Comparison of ENCODE assay signal across 23 mouse cellular contexts in the genomic region with DNA sequence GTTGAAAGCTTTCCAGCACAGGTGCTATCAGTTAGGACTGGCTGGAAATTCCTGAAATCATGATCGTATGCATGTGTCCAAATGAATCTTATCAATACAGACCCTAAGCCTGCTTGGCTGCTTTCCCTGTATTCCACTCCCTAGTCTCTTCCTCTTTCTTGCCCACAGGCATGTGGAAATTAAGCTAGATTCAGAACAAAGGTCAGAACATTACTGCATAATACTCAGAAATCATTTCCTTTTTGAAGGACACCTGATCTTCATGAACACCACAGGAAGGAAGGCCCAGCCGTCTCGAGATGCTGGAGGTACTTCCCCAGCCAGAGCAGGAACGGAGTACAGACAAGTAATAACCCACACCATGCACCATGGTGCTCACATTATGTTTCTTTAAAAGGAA. TPM values are rescaled to one million over a fixed set of nuclear protein-coding genes. Genes with fewer than 3 reads are reported as not detected.
DNase-seq lines count a peak whose midpoint lies in the region; ATAC-seq lines count a peak whose summit lies in the region.
"Had no signal": no experiment of that assay in that cellular context is flagged by ENCODE, and none has a peak within 500 bp of the region (broad histone marks: within the 10 kb centered on the region; RNA-seq: fewer than 3 reads in every experiment).

No protein-coding gene starts in this region.

- H3K27ac ChIP-seq in liver, embryonic 13.5 days: peak overlapping the region; percentile 89
- H3K27ac ChIP-seq in midbrain, embryonic 11.5 days (ENCODE audit: low read depth, low read length): no peak overlapping the region
- H3K27ac ChIP-seq: embryonic facial prominence, embryonic 12.5 days; forebrain, embryonic 15.5 days; gastrocnemius, adult 2 months; heart, adult 2 months; left cerebral cortex, adult 2 months; limb, embryonic 12.5 days; lung, embryonic 15.5 days; neural tube, embryonic 13.5 days had no signal

- H3K9me3 ChIP-seq in liver, embryonic 13.5 days (replicated peaks): no peaks in the 10 kb centered on the region
- no peaks in the 10 kb centered on the region for H3K9me3 ChIP-seq in midbrain, embryonic 11.5 days (ENCODE audit: control insufficient read depth, low read length)
- H3K9me3 ChIP-seq: embryonic facial prominence, embryonic 12.5 days; forebrain, embryonic 15.5 days; limb, embryonic 12.5 days; lung, embryonic 15.5 days; neural tube, embryonic 13.5 days had no signal

- no peaks in the 10 kb centered on the region for H3K27me3 ChIP-seq in liver, embryonic 13.5 days
- no peaks in the 10 kb centered on the region for H3K27me3 ChIP-seq in midbrain, embryonic 11.5 days (ENCODE audit: control insufficient read depth, insufficient read depth, low read length)
- H3K27me3 ChIP-seq: embryonic facial prominence, embryonic 12.5 days; forebrain, embryonic 15.5 days; limb, embryonic 12.5 days; lung, embryonic 15.5 days; neural tube, embryonic 13.5 days had no signal

- H3K4me1 ChIP-seq in liver, embryonic 13.5 days (replicated peaks): peaks cover 59% of the 10 kb centered on the region
- H3K4me1 ChIP-seq in midbrain, embryonic 11.5 days (ENCODE audit: control insufficient read depth, insufficient read depth, low read length): no peaks in the 10 kb centered on the region
- H3K4me1 ChIP-seq: embryonic facial prominence, embryonic 12.5 days; forebrain, embryonic 15.5 days; lung, embryonic 15.5 days; neural tube, embryonic 13.5 days had no signal

- peaks cover 24% of the 10 kb centered on the region for H3K36me3 ChIP-seq in liver, embryonic 13.5 days
- H3K36me3 ChIP-seq in midbrain, embryonic 11.5 days (ENCODE audit: control insufficient read depth, insufficient read depth, low read length): no peaks in the 10 kb centered on the region
- H3K36me3 ChIP-seq: embryonic facial prominence, embryonic 12.5 days; lung, embryonic 15.5 days had no signal

- no peak for DNase-seq in liver, embryonic 13.5 days
- no peak for DNase-seq in liver
- DNase-seq in CD4-positive helper T cell, adult 2 months (ENCODE audit: low read depth, low spot score): peak; percentile 7
- no peak for DNase-seq in gastrocnemius, postnatal 25 days
- no peak for DNase-seq in midbrain, embryonic 11.5 days (ENCODE audit: low spot score, missing footprints)
- DNase-seq: adrenal gland, adult 8-10 months; cerebellum, adult 11-12 months; cerebellum, postnatal 25 days; gastrocnemius, adult 2 months; heart, adult 2 months; kidney, adult 2 months; kidney, postnatal 14 days; right cerebral cortex, postnatal 14 days; thymus, postnatal 4 days had no signal

- no peak overlapping the region for H3K4me3 ChIP-seq in liver, embryonic 13.5 days (replicated peaks)
- H3K4me3 ChIP-seq in midbrain, embryonic 11.5 days (ENCODE audit: low read depth, low read length): no peak overlapping the region
- H3K4me3 ChIP-seq: embryonic facial prominence, embryonic 12.5 days; forebrain, embryonic 15.5 days; gastrocnemius, adult 2 months; heart, adult 2 months; left cerebral cortex, adult 2 months; limb, embryonic 12.5 days; lung, embryonic 15.5 days; neural tube, embryonic 13.5 days had no signal

- H3K9ac ChIP-seq in liver, embryonic 13.5 days: no peak overlapping the region
- no peak overlapping the region for H3K9ac ChIP-seq in midbrain, embryonic 11.5 days (ENCODE audit: low read length)
- H3K9ac ChIP-seq: embryonic facial prominence, embryonic 12.5 days; forebrain, embryonic 15.5 days; limb, embryonic 12.5 days; lung, embryonic 15.5 days; neural tube, embryonic 13.5 days had no signal

- 45% methylated on average over 4 of the region's 4 CpGs for WGBS in liver, embryonic 13.5 days (ENCODE audit: insufficient replicate concordance)
- 88% methylated on average over 4 of the region's 4 CpGs for WGBS in midbrain, embryonic 11.5 days

- no peak for ATAC-seq in liver, embryonic 13.5 days (ENCODE audit: low read depth)
- ATAC-seq in common myeloid progenitor, adult 5-6 weeks (replicated peaks; ENCODE audit: low read depth, poor library complexity, severe bottlenecking): peak; percentile 50; the same call in 1 of the 2 replicates
- peak; percentile 61 for ATAC-seq in megakaryocyte, adult 5-6 weeks (ENCODE audit: poor library complexity, severe bottlenecking)
- no peak for ATAC-seq in midbrain, embryonic 11.5 days (ENCODE audit: low FRiP score)
- ATAC-seq in frontal cortex, adult (ENCODE audit: low TSS enrichment): no peak
- ATAC-seq: forebrain, embryonic 15.5 days had no signal

- 0 out of 2 replicates have a peak overlapping the region, but pooled peaks have one; percentile 17 for H3K4me2 ChIP-seq in liver, embryonic 13.5 days
- H3K4me2 ChIP-seq in midbrain, embryonic 11.5 days: no peak overlapping the region
- H3K4me2 ChIP-seq: embryonic facial prominence, embryonic 12.5 days; forebrain, embryonic 15.5 days; limb, embryonic 12.5 days; lung, embryonic 15.5 days; neural tube, embryonic 13.5 days had no signal

RNA-seq across cellular contexts. Expression of a gene that starts 29.0 kb away (rescaled TPM):
- polyA plus RNA-seq in liver, embryonic 13.5 days (2015; fragmentation: Nextera tagmentation; extraction: Ambion mirVana): 27.4 and 31.4 TPM in 2 replicates
- 62.3 and 112 TPM in 2 replicates for total RNA-seq in common myeloid progenitor, adult 5-6 weeks (2017)
- 20.9 and 24.7 TPM in 2 replicates for total RNA-seq in megakaryocyte, adult 5-6 weeks (2015)
- 28.4 and 30.8 TPM in 2 replicates for total RNA-seq in megakaryocyte, adult 5-6 weeks (2017)
- total RNA-seq in gastrocnemius, postnatal 25 days (2021): 10 to 100 TPM; 37.2 to 37.9 TPM
- 27.5 and 30.5 TPM in 2 replicates for polyA plus RNA-seq in midbrain, embryonic 11.5 days (2014; fragmentation: Nextera tagmentation; extraction: Ambion mirVana)

RNA-seq across cellular contexts. Expression of a gene that starts 29.2 kb away (rescaled TPM):
- 27.1 and 27.8 TPM in 2 replicates for polyA plus RNA-seq in liver, embryonic 13.5 days (2015; fragmentation: Nextera tagmentation; extraction: Ambion mirVana)
- 16.6 and 18.2 TPM in 2 replicates for total RNA-seq in common myeloid progenitor, adult 5-6 weeks (2017)
- total RNA-seq in megakaryocyte, adult 5-6 weeks (2015): 7.8 and 9.0 TPM in 2 replicates
- 4.8 and 8.3 TPM in 2 replicates for total RNA-seq in megakaryocyte, adult 5-6 weeks (2017)
- total RNA-seq in gastrocnemius, postnatal 25 days (2021): 1 to 10 TPM; 5.8 TPM
- polyA plus RNA-seq in midbrain, embryonic 11.5 days (2014; fragmentation: Nextera tagmentation; extraction: Ambion mirVana): 24.0 and 25.5 TPM in 2 replicates

Comparison
In these comparisons a context has a peak if more than half of its experiments do, and no peak if none do; other contexts are left out.
1. ATAC-seq: peak in common myeloid progenitor, adult 5-6 weeks (single experiment) and megakaryocyte, adult 5-6 weeks (single experiment); none in liver, embryonic 13.5 days (single experiment), midbrain, embryonic 11.5 days (single experiment) and frontal cortex, adult (single experiment).